Mouse (Mus musculus): ENCODE measurements at regions not wholly inside any gene's neighbourhood (a gene's known extent, or its start where the extent isn't known, plus 50 kb on each side); places are given as distances from the start of the nearest gene placed in this dataset.
"Not testable (repeated sequence)": the region's sequence is repeated elsewhere in the genome, so short reads cannot be mapped to it uniquely, and the experiment has no call there.

GRCm38 (mm10) chr8:90064381-90064780 is 283.8 kb downstream of the Tox3 start:
- POLR2A ChIA-PET = interaction anchor here in 1 of 4 experiments (0.6 kb wide), 1 partner anchor 401 kb away, joined by 4 read pairs; no protein-coding TSS in a partner anchor
- CTCF ChIA-PET = interaction anchor here in 1 of 4 experiments (0.6 kb wide), 1 partner anchor 332 kb away, joined by 4 read pairs; no protein-coding TSS in a partner anchor

GRCm38 (mm10) chr8:90063291-90063690 is 284.9 kb downstream of the Tox3 start:
- ChIA-PET CTCF (interaction anchor here in 3 of 4 experiments (0.6 to 0.8 kb wide), 8 partner anchors 15 to 1161 kb away, joined by 3 to 10 read pairs (median 4); no protein-coding TSS in a partner anchor), POLR2A (interaction anchor here in 1 of 4 experiments (0.7 kb wide), 1 partner anchor 214 kb away, joined by 3 read pairs; no protein-coding TSS in a partner anchor)

GRCm38 (mm10) chr8:90058631-90059166 is 289.4 kb downstream of the Tox3 start:
- ChIA-PET POLR2A (no interaction called here), CTCF (no interaction called here)

- POLR2A ChIA-PET = interaction anchor here in 1 of 4 experiments (0.6 kb wide), 1 partner anchor 30 kb away, joined by 3 read pairs; no protein-coding TSS in a partner anchor
- CTCF ChIA-PET = no interaction called here
Observed at GRCm38 (mm10) chr8:90056331-90056730, 291.8 kb downstream of the Tox3 start.

- CTCF ChIA-PET = no interaction called here
- POLR2A ChIA-PET = no interaction called here
Observed at GRCm38 (mm10) chr8:90046779-90047178, 301.4 kb downstream of the Tox3 start.

- ChIA-PET CTCF (interaction anchor here in 1 of 4 experiments (1.0 kb wide), 1 partner anchor 27 kb away, joined by 4 read pairs; no protein-coding TSS in a partner anchor), POLR2A (no interaction called here)
Observed at GRCm38 (mm10) chr8:90036436-90036835, 311.7 kb downstream of the Tox3 start.

- ChIA-PET CTCF (no interaction called here), POLR2A (interaction anchor here in 1 of 4 experiments (0.6 kb wide), 1 partner anchor 27 kb away, joined by 4 read pairs; no protein-coding TSS in a partner anchor)
Observed at GRCm38 (mm10) chr8:90032572-90032971, 315.6 kb downstream of the Tox3 start.

- POLR2A ChIA-PET = no interaction called here
- CTCF ChIA-PET = no interaction called here
Observed at GRCm38 (mm10) chr8:90031220-90031619, 316.9 kb downstream of the Tox3 start.

- CTCF ChIA-PET, POLR2A ChIA-PET: not testable (repeated sequence)
Observed at GRCm38 (mm10) chr8:90017958-90018357, 330.2 kb downstream of the Tox3 start.

- ChIA-PET CTCF (interaction anchor here in 3 of 4 experiments (0.5 to 0.8 kb wide), 4 partner anchors 13 to 1399 kb away, joined by 3 to 5 read pairs (median 4); no protein-coding TSS in a partner anchor), POLR2A (no interaction called here)
Observed at GRCm38 (mm10) chr8:90013755-90014154, 334.4 kb downstream of the Tox3 start.

GRCm38 (mm10) chr8:90011682-90012409 is 336.3 kb downstream of the Tox3 start:
- POLR2A ChIA-PET = no interaction called here
- CTCF ChIA-PET = no interaction called here

- CTCF ChIA-PET = no interaction called here
- POLR2A ChIA-PET = no interaction called here
Observed at GRCm38 (mm10) chr8:90009431-90009830, 338.7 kb downstream of the Tox3 start.

GRCm38 (mm10) chr8:90000899-90001640 is 347.1 kb downstream of the Tox3 start:
- POLR2A ChIA-PET = interaction anchor here in 1 of 4 experiments (0.7 to 1.0 kb wide), 2 partner anchors 15 to 278 kb away, joined by 3 read pairs; no protein-coding TSS in a partner anchor
- CTCF ChIA-PET = interaction anchor here in 3 of 4 experiments (0.7 to 2.6 kb wide), 8 partner anchors 9 to 793 kb away, joined by 3 to 9 read pairs (median 4); no protein-coding TSS in a partner anchor

- ChIA-PET POLR2A (no interaction called here), CTCF (interaction anchor here in 1 of 4 experiments (0.6 kb wide), 1 partner anchor 115 kb away, joined by 3 read pairs; no protein-coding TSS in a partner anchor)
Observed at GRCm38 (mm10) chr8:89993743-89994142, 354.4 kb downstream of the Tox3 start.

GRCm38 (mm10) chr8:89983859-89984258 is 364.3 kb downstream of the Tox3 start:
- POLR2A ChIA-PET = interaction anchor here in 1 of 4 experiments (0.6 kb wide), 1 partner anchor 1036 kb away, joined by 3 read pairs; no protein-coding TSS in a partner anchor
- CTCF ChIA-PET = no interaction called here

- POLR2A ChIA-PET = no interaction called here
- CTCF ChIA-PET = no interaction called here
Observed at GRCm38 (mm10) chr8:89982551-89982950, 365.6 kb downstream of the Tox3 start.

- POLR2A ChIA-PET = no interaction called here
- CTCF ChIA-PET = interaction anchor here in 1 of 4 experiments (0.6 kb wide), 1 partner anchor 131 kb away, joined by 3 read pairs; no protein-coding TSS in a partner anchor
Observed at GRCm38 (mm10) chr8:89981320-89981719, 366.8 kb downstream of the Tox3 start.

GRCm38 (mm10) chr8:89980441-89980840 is 367.7 kb downstream of the Tox3 start:
- POLR2A ChIA-PET = no interaction called here
- CTCF ChIA-PET = no interaction called here

- CTCF ChIA-PET = no interaction called here
- POLR2A ChIA-PET = no interaction called here
Observed at GRCm38 (mm10) chr8:89962799-89963198, 385.3 kb downstream of the Tox3 start.

GRCm38 (mm10) chr8:89957486-89957885 is 390.7 kb downstream of the Tox3 start:
- ChIA-PET CTCF (no interaction called here), POLR2A (no interaction called here)

Measured in embryonic stem cell, embryonic (primary cell).